Mouse (Mus musculus) adrenal gland, postnatal 4 days (tissue): ENCODE measurements around the gene Rcan2. TPM values are rescaled to one million over a fixed set of nuclear protein-coding genes. Genes with fewer than 3 reads are reported as not detected.
A peak's percentile ranks its signal among the peaks of the same experiment; 100 is the strongest.

Source experiments
- DNase-seq, 2 experiments: peaks; one replicate each; pipeline ENCODE4 v3.0.0; 2021 to 2022; ENCODE audit warnings: low spot score in 2 of 2, mixed read lengths in 2 of 2
- long read RNA-seq, 2 experiments: library from polyadenylated mRNA; stranded (forward); transcript quantifications; one replicate each; pipeline ENCODE4 v2.0.0; 2021
- total RNA-seq, 2 experiments: library from RNA; stranded (reverse); gene quantifications; 2 replicates each; pipeline ENCODE4 v1.2.3; 2021

Rcan2 gene
- 10 to 100 TPM; 10.6 to 11.4 TPM for total RNA-seq
- long read RNA-seq, experiment 1, partial matches to known transcripts: 0 of 4 reads
- long read RNA-seq, experiment 1, other reads (novel, unspliced or antisense): 2 of 4 reads
- long read RNA-seq, experiment 2, partial matches to known transcripts: 1 of 8 reads
- long read RNA-seq, experiment 2, other reads (novel, unspliced or antisense): 4 of 8 reads

DNA sequence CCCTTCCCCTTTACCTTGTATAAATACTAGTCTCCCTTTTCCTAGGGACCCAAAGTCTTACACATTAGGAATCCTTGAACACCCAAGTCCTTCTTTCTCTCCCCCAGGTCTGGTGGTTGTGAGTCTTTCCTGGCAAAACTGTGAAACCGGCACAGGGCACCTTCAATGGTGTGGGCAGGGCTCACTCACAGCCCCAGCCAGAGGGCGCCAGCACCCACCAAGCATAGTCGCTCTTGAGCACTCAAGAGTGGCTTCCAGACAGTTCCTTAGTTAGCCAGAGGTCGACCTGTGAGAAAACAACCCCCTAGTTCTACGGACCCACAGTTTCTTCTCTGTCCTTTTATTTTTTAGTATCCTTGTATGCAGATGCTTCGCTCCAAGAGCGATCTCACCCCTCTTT is at the start of gene Rcan2:
Gene Rcan2, plus strand, starts transcription at position 275 of the 400 bp plus-strand sequence.
- no peak for DNase-seq

DNA sequence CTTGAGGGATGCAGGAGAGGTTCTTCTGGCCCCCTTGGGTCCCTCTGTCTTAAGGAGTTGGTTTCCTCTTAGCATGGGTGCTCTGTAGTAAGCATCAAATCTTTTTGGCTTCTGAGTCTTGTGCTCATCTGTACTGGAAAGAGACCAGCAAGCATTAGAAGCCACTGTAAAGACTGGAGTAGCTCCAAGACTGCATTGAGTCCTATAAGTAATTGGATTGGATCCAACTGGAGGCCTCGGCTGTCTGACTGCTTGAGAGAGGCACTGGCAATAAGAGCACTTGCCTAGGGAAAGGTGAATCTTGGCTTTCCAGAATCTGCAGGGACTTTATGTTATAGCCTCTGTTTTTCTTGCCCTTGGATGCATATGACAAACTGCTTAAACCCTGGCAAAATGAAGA is 48.3 kb upstream of the Rcan2 start:
- DNase-seq: no peak

DNA sequence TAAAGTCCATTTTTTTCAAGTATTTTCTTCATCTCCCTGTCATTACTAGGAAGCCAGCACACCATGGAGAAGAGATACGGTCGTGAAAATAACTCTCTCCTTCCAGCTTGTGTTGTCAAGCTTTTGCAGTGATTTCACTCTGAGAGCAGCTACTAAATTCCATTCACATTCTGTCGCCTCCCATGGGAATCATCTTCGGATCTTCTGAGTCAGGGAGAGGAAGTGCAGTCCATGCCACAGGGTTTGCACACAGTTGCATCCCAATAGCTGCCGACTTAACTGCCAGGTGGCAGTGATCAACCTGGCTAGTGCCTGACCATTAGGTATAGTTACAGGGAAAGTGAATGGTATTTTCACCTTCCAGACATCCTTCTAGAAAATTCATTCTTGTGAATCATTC is 46.5 kb upstream of the Rcan2 start:
- DNase-seq: no peak

DNA sequence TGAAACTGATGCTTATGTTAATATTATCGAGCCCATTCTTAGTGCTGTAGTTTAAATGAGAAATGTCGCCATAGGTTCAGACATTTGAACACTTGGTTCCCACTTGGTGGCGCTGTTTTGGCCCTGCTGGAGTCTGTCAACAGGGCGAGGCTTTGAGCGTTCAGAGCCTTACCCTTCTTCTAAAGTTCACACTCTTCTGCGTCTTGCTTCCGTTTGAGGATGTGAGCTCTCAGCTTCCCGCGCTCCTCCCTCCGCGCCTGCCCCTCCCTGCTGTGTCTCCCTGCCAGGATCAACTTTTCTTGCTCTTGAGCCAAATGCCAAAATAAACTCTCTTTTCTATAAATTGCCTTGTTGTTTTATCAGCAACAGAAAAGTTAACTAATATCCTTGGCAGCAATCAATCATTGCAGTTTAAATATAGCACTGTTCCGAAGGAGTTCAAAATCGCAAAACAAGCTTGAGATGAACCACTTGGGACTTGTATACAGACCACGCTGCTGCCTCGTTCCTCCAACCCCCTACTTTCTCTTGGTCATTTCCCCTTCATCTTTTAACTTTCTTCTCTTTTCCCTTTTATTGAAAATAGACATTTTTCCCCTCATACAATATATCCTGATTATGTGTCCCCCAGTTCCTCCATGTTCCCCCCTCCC is 42.4 kb upstream of the Rcan2 start:
- DNase-seq: no peak

DNA sequence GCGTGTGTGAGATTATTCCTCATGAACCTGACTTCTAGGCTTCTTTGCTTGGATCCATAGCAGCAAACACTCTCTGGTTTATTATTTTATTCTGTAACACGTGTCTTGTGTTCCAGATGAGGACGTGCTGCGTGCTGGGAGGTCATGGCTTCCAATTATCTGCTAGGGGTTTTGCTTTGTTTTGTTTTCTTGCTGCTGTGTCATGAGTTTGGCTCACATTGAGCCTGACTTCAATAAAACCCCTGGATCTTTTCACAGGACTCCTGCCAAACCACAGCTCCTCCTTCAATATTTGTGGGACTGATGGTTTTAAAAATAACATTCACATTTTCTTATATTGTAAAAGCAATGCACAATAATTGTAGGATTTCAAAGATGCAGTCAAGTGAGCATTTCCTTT is 16.6 kb upstream of the Rcan2 start:
- no peak for DNase-seq

DNA sequence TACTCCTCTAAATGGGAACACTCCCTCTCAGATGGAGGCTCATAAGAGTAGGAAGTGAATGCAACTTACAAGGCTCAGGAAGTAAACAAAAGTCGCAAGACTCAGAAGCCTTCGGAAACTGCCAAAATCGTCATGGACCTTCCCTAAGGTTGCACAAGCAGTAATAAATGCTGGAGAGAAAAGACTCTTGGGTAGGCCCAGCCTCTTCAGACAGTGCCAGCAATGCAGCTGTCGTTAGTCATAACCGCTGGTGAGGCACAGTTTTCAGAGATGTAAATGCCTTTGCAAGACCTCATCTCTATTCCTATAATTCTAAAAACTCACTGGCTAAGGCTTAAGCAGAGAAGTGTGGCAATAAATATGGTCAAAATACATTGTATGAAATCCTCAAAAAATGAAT is 12.9 kb upstream of the Rcan2 start:
- no peak for DNase-seq

DNA sequence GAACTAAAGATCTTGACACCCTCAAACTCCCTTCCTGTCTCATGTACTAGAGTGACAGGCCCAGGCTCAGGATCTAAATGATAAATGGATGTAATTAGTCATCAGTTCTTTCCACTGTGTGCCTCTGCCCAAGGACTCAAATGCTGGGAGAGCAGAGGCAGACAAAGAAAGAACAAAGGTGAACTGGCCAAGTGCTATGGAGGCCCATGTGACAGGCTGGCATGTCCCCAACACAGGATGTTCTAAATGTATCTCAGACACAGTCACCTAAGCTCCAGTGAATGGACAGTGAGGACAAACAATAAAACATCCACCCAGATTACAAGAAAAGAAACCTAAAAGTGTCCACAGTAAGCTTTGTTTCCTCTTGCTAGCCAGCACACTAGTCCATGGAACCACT is 11.8 kb upstream of the Rcan2 start:
- no peak for DNase-seq

DNA sequence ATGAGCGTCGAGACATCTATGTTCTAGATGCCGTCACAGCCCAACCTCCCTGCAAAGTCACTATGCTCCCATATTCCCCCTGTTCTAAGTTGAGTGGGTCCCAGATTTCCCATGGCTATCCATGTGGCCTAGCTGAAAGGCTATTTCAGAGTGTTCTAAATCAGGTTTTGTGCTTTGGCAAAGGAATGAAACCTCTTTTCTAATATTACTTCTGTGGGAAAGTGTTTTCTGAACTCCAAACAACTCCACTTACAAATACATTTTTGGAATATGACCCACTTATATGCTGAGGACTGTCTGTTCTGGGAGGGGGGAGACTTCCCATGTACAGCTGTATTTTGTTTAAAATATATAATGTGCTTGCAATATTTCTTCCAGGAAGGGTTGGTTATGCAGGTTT is 9.4 kb upstream of the Rcan2 start:
- no peak for DNase-seq

DNA sequence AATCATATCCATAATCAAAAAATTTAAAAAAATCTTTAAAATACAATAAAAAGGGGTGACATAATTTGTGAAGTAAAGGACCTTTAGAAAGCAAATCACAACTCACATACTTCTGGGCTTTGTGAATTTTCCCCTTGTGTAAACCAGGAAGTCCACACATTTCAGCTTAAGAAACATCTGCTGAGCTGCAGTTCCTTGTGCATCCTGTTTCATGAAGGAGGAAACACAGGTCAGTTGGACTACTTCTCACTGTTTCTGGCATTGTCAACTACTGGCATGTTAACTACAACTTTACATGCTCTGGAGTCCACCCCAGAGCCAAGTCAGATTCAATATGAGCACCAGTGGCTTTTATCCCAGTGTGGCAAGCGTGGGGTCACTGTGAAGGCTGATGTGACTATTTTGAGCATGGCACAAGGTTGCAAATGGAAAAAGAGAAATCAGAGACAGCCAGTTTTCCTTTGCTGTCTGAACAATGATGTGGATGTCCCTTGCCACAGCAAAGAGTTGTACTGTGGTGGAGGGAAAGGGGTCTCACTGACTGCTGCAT is 6.3 kb upstream of the Rcan2 start:
- DNase-seq: no peak

DNA sequence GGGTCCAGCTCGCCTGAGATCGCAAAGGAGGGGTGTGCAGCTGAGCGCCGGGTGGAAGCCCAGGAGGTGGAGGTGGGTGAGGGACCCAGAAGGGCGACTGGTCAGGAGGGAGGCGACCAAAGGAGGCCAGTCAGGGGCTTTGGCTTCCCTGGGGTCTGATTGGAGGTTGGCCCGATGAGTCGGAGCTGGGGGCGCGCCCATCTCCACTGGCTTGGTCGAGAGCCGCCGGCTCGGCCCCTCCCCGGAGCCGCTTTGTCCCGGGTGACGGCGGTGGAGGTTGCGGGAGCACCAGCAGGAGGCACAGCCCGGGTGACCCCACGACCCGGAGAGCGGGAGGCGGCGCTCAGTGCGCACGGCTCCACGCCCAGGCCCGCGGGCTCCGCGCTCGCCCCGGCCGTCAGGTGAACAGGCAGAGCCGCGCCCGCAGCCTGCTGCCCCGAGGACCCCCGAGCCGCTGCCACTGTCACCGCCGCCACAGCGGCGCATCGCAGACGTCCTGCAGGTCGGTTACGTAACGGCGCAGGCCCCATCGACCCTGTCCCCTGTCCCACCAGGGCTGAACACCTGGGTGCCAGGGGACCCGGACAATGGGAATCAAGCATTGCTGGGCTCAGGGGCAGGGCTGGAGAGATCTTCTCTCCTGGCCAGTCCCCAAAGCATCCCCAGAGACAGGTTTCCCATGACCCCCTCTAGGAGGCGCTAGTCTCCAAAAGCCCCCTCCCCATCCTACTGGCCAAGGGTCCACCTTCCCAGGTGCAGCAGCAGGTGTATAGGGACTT is 633 bp downstream of the Rcan2 start:
- peak; percentile 13 to 15 for DNase-seq

DNA sequence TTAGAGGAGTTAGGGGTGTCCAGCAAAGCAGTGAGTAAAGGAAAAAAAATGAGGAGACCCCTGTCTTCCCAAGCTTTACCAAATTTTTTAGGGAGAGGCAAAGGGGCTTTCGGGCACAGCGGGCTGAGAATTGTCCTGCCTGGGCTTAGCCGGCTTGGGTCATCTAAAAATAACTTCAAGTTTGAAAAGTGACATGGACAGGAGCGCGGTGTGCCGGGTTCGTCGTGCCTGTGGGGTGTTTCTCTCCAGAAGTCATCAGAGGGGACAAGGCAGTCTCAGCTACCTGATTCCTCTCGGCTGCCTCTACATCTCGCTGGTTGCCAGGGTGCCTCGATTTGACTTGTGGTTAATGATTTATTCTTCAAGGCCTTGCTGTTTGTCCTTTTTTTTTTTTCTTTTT is 1.3 kb downstream of the Rcan2 start:
- no peak for DNase-seq

DNA sequence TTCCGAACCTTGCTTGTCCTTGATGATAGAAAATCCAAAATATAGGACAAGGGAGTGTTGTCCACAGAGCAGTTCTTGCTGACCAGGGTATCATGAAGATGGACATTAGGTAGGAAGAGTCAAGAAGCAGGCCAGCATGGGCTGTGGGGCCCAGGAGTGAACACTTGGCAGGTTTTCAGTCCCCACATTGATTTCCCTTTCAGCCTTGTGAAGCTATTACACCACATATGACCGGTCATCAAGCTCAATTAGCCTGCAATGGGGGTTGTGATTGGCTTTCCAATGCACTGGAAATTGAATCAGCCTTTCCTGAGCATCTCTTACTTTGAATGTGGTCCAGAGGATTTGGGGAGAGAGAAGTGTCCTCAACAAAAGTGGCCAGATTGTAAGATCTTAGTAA is 2.0 kb downstream of the Rcan2 start:
- DNase-seq: no peak

DNA sequence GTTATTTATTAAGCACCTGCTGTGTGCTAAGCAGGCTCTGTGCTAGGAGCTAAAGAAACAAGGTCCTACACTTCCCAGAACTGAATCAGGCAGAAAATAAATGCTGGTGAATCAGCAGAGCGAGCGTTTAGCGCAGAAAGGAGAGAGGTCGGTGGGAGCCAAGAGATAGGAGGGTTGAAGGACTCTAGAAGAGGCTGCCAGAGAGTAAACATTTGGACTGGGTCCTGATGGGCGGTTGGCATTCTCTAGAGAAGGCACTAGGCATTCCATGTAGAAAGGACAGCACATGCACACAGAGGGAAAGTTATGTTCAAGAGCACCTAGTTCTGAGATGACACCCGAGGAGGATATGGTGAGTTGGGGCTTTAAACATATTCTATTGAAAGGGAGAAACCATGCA is 2.6 kb downstream of the Rcan2 start:
- DNase-seq: no peak

DNA sequence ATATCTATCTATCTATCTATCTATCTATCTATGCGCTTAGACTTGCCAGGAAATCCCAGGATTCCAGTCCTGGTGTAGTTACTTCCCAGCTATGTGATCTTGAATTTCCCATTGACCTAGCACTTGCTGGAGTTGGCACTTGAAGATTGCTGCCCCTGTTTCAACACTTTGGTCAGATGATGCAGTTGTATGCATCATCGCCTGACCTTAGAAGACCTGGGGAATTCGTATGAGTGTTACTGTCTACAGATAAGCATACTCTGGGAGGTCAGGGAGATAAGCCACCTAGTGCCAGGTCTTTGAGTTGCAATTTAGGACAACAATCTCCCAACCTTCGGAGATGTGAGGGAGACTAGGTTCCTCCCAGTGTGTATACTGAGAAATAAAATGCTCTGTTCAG is 5.7 kb downstream of the Rcan2 start:
- DNase-seq: no peak

DNA sequence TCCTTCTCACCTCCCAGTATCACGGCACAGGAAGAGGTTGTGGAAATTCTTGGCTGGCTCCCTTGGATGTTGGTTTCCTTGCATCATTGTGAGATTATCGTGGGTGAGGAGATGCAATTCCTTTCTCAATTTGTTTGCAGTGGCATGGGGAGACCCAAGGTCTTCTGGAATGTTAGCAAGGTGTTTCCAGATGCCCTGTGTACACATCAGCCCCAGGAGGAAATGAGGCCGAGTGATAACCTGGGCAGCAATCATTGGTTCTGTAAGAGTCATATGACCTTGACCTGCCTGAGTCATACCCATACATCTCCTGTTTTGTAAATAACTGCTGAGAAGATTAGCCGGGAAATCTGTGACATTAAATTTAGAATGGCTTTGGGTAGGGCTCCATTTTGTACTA is 10.3 kb downstream of the Rcan2 start:
- DNase-seq: no peak

DNA sequence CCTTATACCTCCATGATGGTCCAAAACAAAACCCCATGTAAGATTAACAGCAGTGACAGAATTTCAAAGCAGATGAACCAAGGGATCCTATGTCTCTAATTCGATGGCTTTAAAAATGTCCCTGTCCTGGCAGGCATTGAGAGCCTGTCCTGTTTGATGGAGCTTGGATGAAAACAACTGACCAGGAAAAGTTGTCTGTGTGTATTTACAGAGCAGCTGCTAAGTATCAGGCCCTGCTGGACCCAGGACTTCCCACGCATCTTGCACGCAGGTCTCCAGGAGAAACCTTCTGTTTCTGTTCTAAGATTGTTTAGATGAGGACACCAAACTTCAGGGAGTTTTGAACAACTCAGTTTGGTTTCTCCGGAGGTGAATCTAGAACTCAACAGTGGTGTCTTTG is 14.2 kb downstream of the Rcan2 start:
- no peak for DNase-seq

DNA sequence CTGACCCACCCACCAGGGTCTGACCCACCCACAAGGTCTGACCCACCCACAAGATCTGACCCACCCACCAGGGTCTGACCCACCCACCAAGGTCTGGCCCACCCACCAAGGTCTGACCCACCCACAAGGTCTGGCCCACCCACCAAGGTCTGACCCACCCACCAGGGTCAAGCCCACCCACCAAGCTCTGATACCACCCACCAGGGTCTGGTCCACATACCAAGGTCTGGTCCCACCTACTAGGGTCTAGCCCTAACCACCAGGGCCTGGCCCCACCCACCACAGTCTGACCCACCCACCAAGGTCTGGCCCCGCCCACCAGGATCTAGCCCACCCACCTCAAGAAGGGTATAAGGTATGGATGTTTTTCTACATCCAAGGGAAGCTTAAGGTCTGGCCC is 15.3 kb downstream of the Rcan2 start:
- DNase-seq: no peak

DNA sequence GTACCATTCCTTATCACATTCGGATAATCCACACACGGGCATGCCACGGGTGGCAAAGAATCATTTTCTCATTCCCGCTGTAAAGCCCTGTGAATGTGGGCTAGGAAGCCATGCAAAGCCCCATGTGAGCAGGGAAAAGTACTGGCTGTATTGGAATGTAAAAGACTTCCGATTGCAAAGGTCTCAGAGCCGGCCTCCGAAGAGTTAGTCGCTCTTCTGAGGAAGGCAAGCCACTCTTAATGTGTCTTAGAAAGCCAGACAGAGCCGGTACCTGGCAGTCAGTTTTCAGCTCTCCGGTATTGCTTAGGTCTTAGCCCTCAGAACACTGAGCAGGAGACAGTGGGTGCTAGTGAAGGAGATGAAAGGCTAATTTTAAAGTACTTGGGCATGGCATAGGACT is 16.0 kb downstream of the Rcan2 start:
- no peak for DNase-seq

DNA sequence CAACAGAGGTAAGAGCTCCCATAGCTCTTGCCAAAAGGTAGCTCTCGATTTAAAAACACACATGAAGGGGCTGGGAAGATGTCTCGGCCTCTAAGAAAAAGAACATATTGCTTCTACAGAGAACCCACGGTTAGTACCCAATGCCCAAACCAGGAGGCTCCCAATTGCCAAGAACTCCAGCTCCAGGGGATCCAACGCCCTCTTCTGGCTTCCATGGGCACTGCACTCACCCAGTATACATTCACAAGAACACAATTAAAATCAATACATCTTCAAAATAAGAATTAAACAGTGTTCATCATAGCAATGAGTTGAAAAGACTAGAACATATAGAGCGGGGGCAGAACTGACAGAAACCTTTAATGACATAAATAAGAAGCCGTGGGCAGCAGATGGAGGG is 17.2 kb downstream of the Rcan2 start:
- DNase-seq: no peak

DNA sequence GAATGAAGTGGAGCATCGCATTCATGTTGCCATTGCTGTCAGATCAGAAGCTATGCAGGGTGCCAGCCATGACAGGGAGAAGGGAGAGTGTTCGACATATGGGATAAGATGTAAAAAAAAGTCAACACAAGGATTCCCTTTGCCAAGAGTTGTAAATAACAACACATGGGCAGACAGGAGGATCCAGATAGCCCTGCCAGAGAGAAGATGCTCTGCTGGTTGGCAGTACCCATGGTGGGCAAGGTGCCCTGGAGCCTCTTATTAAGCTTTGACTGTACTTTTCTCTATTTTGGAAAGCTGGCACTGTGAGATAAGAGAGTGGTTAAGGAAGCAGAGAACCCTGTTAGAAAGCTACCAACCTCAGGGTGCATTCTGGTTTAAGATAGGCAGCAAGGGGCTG is 19.8 kb downstream of the Rcan2 start:
- DNase-seq: no peak

DNA sequence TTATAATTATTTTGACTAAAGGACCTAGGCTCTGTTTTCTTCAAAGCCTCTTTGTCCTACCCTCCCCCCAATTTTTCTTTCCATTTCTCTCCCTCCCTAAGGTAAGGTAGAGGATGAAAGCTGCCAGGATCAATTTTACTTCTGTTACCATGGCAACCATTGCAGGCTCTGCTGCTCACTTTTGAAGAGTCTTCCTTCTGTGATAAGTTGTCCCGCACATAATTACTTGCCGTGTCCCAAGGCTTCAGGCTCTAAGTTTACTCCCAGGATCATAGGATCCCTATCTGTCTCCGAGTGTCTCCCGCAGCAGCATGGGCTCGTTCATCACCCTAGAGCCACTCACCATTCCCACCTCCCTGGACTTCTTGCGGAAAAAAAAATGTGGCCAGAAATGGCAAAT is 21.1 kb downstream of the Rcan2 start:
- DNase-seq: no peak

DNA sequence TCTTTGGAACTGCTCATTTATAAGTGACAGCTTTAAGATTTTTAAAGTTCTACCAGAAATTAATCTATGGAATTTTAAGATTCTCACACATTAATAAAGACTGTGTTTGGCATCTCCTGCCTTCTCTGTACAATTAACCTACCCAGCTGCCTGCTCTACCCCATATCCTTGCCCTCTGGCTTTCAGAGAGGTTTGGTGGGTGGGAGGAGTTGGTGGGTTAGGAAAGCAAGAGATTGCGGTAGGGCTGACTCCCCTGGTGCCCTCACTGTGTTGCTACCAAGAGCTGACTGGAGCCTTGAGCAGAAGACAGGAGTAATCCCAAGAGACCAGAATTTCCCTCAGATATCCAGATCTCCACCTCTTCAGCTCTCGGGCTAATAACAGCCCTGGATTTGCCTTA is 21.5 kb downstream of the Rcan2 start:
- no peak for DNase-seq
